Mouse (Mus musculus) embryonic facial prominence, embryonic 11.5 days (tissue): ENCODE measurements at regions not wholly inside any gene's neighbourhood (a gene's known extent, or its start where the extent isn't known, plus 50 kb on each side); places are given as distances from the start of the nearest gene placed in this dataset.

ENCODE experiments used
- ATAC-seq: fragments of 200-750 bp; cut with Nextera tagmentation; replicated peaks from 2 replicates; pipeline ENCODE4 v1.8.0; 2017; ENCODE audit warnings: low read depth; ENCODE audit not compliant: insufficient number of reproducible peaks, low FRiP score, low TSS enrichment
- DNase-seq: peaks from one replicate; pipeline ENCODE4 v3.0.0-alpha.2; 2015; ENCODE audit warnings: low spot score
- H3K27ac ChIP-seq: fragments of 300-500 bp; sonication (generic); replicated peaks from 2 replicates; pipeline ENCODE4 v1.5.1; 2014; ENCODE audit warnings: mild to moderate bottlenecking, low read depth, low read length, control low read depth
- H3K27me3 ChIP-seq: fragments of 300-500 bp; sonication (generic); 2 replicates; pipeline ENCODE4 v1.6.1; 2014; ENCODE audit warnings: mild to moderate bottlenecking, low read length, moderate library complexity, mixed read lengths; ENCODE audit not compliant: control insufficient read depth, insufficient read depth
- H3K36me3 ChIP-seq: fragments of 300-500 bp; sonication (generic); replicated peaks from 2 replicates; pipeline ENCODE4 v1.6.1; 2014; ENCODE audit warnings: low read depth, mild to moderate bottlenecking, low read length, moderate library complexity, mixed read lengths; ENCODE audit not compliant: control insufficient read depth, insufficient read depth
- H3K4me1 ChIP-seq: fragments of 300-500 bp; sonication (generic); 2 replicates; pipeline ENCODE4 v1.6.1; 2014; ENCODE audit warnings: low read length, mixed read lengths; ENCODE audit not compliant: control insufficient read depth, insufficient read depth
- H3K4me2 ChIP-seq: fragments of 300-500 bp; sonication (generic); 2 replicates; pipeline ENCODE4 v1.6.1; 2014; ENCODE audit warnings: low read depth, mild to moderate bottlenecking, control low read depth, low read length, moderate library complexity
- H3K4me3 ChIP-seq: fragments of 300-500 bp; sonication (generic); 2 replicates; pipeline ENCODE4 v1.5.1; 2014; ENCODE audit warnings: low read depth, low read length, control low read depth
- H3K9ac ChIP-seq: fragments of 300-500 bp; sonication (generic); replicated peaks from 2 replicates; pipeline ENCODE4 v1.6.1; 2014; ENCODE audit warnings: mild to moderate bottlenecking, control low read depth, low read length
- H3K9me3 ChIP-seq: fragments of 300-500 bp; sonication (generic); replicated peaks from 2 replicates; pipeline ENCODE4 v1.6.1; 2016; ENCODE audit warnings: mild to moderate bottlenecking, low read length, inconsistent platforms, mixed read lengths; ENCODE audit not compliant: control insufficient read depth
- WGBS: fragments of 180-500 bp; shearing (Covaris S2); extraction: QIAGEN DNeasy Blood & Tissue Kit; methylation state at CpG from one replicate; pipeline ENCODE4 v1.1.7; 2014; 5-methylcytosine and 5-hydroxymethylcytosine counted together

- Histone ChIP-seq H3K4me2 (no peak overlapping the region), H3K36me3 (no peaks in the 10 kb centered on the region), H3K27ac (no peak overlapping the region), H3K4me3 (no peak overlapping the region), H3K27me3 (no peaks in the 10 kb centered on the region), H3K4me1 (no peaks in the 10 kb centered on the region), H3K9ac (no peak overlapping the region), H3K9me3 (no peaks in the 10 kb centered on the region)
- 52% methylated on average over 7 of the region's 7 CpGs for WGBS
- DNase-seq (peak; percentile 26), ATAC-seq (no peak)
Measured at GRCm38 (mm10) chr3:135990814-135991454, 165.9 kb downstream of the Slc39a8 start.

DNA sequence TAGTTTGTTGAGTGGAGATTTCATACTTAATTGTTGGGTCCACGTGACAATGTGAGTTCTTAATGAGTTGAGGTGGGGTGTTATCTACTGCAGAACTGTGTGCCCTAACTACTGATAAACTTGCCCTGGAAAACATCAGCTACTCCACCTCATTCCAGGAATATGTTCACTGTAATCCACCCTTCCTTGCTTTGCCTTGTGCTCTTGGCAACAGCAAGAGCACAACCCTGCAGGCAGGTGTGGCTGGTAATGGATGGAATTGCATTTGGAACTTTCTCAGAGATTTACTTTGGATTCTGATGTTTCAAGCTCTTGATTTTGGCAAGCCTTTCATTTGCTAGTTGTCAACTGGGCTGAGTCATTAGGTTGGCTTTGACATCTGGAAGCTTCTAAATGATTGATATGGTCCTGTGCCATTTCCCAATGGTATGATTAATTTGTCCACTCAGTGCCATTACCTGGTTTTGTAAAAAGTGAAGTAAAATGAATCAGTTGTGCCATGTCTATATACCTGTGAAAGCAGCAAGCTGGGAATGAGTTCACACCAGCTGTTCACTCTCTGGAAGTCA, 175.6 kb downstream of the Slc39a8 start:
- ATAC-seq (no peak), DNase-seq (no peak)
- no peaks in the 10 kb centered on the region for H3K4me1 ChIP-seq
- H3K9ac ChIP-seq: no peak overlapping the region
- no peak overlapping the region for H3K4me2 ChIP-seq
- H3K27me3 ChIP-seq: no peaks in the 10 kb centered on the region
- no peaks in the 10 kb centered on the region for H3K36me3 ChIP-seq
- H3K4me3 ChIP-seq: no peak overlapping the region
- H3K9me3 ChIP-seq: no peaks in the 10 kb centered on the region
- H3K27ac ChIP-seq: no peak overlapping the region
- 78% methylated on average over 1 of the region's 1 CpGs for WGBS
